ENCODE assay signal across 11 mouse cellular contexts in the genomic region with DNA sequence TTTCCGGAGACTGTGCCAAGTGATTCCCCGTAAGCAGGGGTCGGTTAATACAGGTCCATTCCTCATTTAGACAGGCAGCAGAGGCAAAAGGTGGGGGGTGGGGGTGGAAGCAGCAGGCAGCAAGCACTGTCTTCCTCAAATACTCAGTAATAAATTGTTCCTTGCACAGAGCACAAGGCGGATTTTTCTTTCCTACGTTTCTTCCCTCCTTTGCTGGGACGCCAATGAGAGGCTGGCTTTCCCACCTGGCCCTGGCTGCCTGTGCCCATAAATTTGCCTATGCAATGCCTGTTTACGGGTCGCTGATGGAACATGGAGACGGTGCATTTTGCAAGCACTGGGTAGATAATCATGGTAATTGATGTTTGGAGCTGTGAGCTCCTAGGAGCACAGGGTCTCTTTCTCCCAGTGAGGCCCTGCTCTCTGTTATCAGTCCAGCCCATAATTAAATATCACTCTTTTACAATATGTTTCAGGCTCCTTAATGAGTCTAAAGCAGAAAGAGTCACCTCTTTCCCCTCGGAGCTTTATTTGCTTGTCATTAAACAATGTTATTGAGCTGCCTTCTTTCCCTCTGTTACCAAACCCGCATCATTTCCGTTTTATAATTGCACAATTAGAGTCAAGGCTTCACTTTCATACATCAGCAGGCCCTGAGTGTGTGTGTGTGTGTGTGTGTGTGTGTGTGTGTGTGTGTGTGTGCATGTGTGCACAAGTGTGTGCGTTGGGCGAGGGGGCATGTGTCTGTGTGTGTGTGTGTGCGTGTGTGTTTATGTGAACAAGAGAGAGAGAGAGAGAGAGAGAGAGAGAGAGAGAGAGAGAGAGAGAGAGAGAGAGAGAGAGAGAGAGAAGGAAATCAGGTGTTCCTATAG.
A peak's percentile ranks its signal among the peaks of the same experiment; 100 is the strongest.
DNase-seq lines count a peak whose midpoint lies in the region; ATAC-seq and TF ChIP-seq lines count a peak whose summit lies in the region.
"Had no signal": no experiment of that assay in that cellular context is flagged by ENCODE, and none has a peak within 500 bp of the region (broad histone marks: within the 10 kb centered on the region; RNA-seq: fewer than 3 reads in every experiment).

No protein-coding gene starts in this region.

- H3K4me2 ChIP-seq in kidney, embryonic 14.5 days (replicated peaks; ENCODE audit: low read depth, low read length): no peak overlapping the region
- H3K4me2 ChIP-seq in embryonic facial prominence, embryonic 12.5 days (replicated peaks): no peak overlapping the region
- H3K4me2 ChIP-seq in hindbrain, postnatal 0 days (ENCODE audit: low read depth, low read length): peak overlapping the region; percentile 52

- 0 out of 2 replicates have a peak, but pooled peaks have one; percentile 32 for ATAC-seq in kidney, embryonic 14.5 days (ENCODE audit: low FRiP score, low TSS enrichment)
- no peak for ATAC-seq in embryonic facial prominence, embryonic 12.5 days (ENCODE audit: insufficient number of reproducible peaks, insufficient read depth, low FRiP score, low TSS enrichment)
- ATAC-seq in hindbrain, postnatal 0 days: peak; percentile 36
- no peak for ATAC-seq in inflammation-experienced regulatory T-cells, adult 6 months

- no peaks in the 10 kb centered on the region for H3K4me1 ChIP-seq in kidney, embryonic 14.5 days (ENCODE audit: control insufficient read depth, insufficient read depth, low read length)
- peaks cover 10% of the 10 kb centered on the region; the same call in 1 of the 2 replicates for H3K4me1 ChIP-seq in embryonic facial prominence, embryonic 12.5 days
- H3K4me1 ChIP-seq in hindbrain, postnatal 0 days (ENCODE audit: insufficient read depth, low read length): peaks cover 4% of the 10 kb centered on the region; the same call in 1 of the 2 replicates

- no peaks in the 10 kb centered on the region for H3K36me3 ChIP-seq in kidney, embryonic 14.5 days (ENCODE audit: control insufficient read depth, insufficient read depth, low read length)
- no peaks in the 10 kb centered on the region for H3K36me3 ChIP-seq in embryonic facial prominence, embryonic 12.5 days
- no peaks in the 10 kb centered on the region for H3K36me3 ChIP-seq in hindbrain, postnatal 0 days (ENCODE audit: insufficient read depth, low read length)

- no peak overlapping the region for H3K9ac ChIP-seq in kidney, embryonic 14.5 days (ENCODE audit: low read depth, low read length)
- H3K9ac ChIP-seq in embryonic facial prominence, embryonic 12.5 days: no peak overlapping the region
- H3K9ac ChIP-seq in hindbrain, postnatal 0 days (replicated peaks; ENCODE audit: low read length): no peak overlapping the region

- no peak overlapping the region for H3K4me3 ChIP-seq in kidney, embryonic 14.5 days (ENCODE audit: low read length)
- no peak overlapping the region for H3K4me3 ChIP-seq in embryonic facial prominence, embryonic 12.5 days
- no peak overlapping the region for H3K4me3 ChIP-seq in hindbrain, postnatal 0 days (ENCODE audit: low read length)

- TF ChIP-seq CTCF in hindbrain, postnatal 0 days (IDR thresholded peaks at IDR 0.05; ENCODE audit: low read depth): no peak

- H3K9me3 ChIP-seq in kidney, embryonic 14.5 days (ENCODE audit: control insufficient read depth, low read length): no peaks in the 10 kb centered on the region
- no peaks in the 10 kb centered on the region for H3K9me3 ChIP-seq in embryonic facial prominence, embryonic 12.5 days
- no peaks in the 10 kb centered on the region for H3K9me3 ChIP-seq in hindbrain, postnatal 0 days (ENCODE audit: low read length)

- no peak overlapping the region for H3K27ac ChIP-seq in kidney, embryonic 14.5 days (ENCODE audit: low read depth, low read length)
- H3K27ac ChIP-seq in embryonic facial prominence, embryonic 12.5 days: 0 out of 2 replicates have a peak overlapping the region, but pooled peaks have one; percentile 17
- H3K27ac ChIP-seq in hindbrain, postnatal 0 days: no peak overlapping the region

- 26% methylated on average over 15 of the region's 15 CpGs for whole genome bisulfite sequencing in kidney, embryonic 14.5 days
- 53% methylated on average over 14 of the region's 15 CpGs for WGBS in embryonic facial prominence, embryonic 12.5 days
- WGBS in hindbrain, postnatal 0 days: 22% methylated on average over 15 of the region's 15 CpGs

- no peaks in the 10 kb centered on the region for H3K27me3 ChIP-seq in kidney, embryonic 14.5 days (ENCODE audit: control insufficient read depth, insufficient read depth, low read length)
- no peaks in the 10 kb centered on the region for H3K27me3 ChIP-seq in embryonic facial prominence, embryonic 12.5 days
- H3K27me3 ChIP-seq in hindbrain, postnatal 0 days (ENCODE audit: insufficient read depth, low read length): no peaks in the 10 kb centered on the region

- DNase-seq in kidney, postnatal 25 days: no peak
- DNase-seq in hindbrain, postnatal 0 days (ENCODE audit: low spot score): no peak
- peak; percentile 44 for DNase-seq in neural tube, embryonic 10.5 days (ENCODE audit: extremely low spot score, low spot score)
- DNase-seq in layer of hippocampus, postnatal 25 days (ENCODE audit: extremely low spot score in 1 of 2, low spot score in 1 of 2): no peak
- no peak for DNase-seq in right cerebral cortex, postnatal 25 days
- DNase-seq: gastrocnemius, postnatal 25 days; layer of hippocampus, adult 9-11 months; lung, postnatal 10 days had no signal

Comparison
In these comparisons a context has a peak if more than half of its experiments do, and no peak if none do; other contexts are left out.
1. ATAC-seq: peak in kidney, embryonic 14.5 days (single experiment) and hindbrain, postnatal 0 days (single experiment); none in embryonic facial prominence, embryonic 12.5 days (single experiment) and inflammation-experienced regulatory T-cells, adult 6 months (single experiment).